Mouse (Mus musculus): Measurements from ENCODE around the gene Rpp21.
"Not testable (repeated sequence)": the region's sequence is repeated elsewhere in the genome, so short reads cannot be mapped to it uniquely, and the experiment has no call there.

Rpp21 gene

GRCm38 (mm10) chr17:36235300-36235699, 22.6 kb downstream of the Rpp21 start:
- DNase-seq (ENCODE audit: low read depth, low spot score), result not testable (repeated sequence)

GRCm38 (mm10) chr17:36233572-36233971, 24.3 kb downstream of the Rpp21 start:
- DNase-seq (ENCODE audit: low read depth, low spot score), result no peak

GRCm38 (mm10) chr17:36231318-36231717, 26.6 kb downstream of the Rpp21 start:
- DNase-seq (ENCODE audit: low read depth, low spot score), result peak; percentile 100

GRCm38 (mm10) chr17:36229046-36229445, 28.8 kb downstream of the Rpp21 start:
- no peak for DNase-seq (ENCODE audit: low read depth, low spot score)

GRCm38 (mm10) chr17:36226921-36227320, 30.9 kb downstream of the Rpp21 start:
- DNase-seq (ENCODE audit: low read depth, low spot score), result no peak

- no peak for DNase-seq (ENCODE audit: low read depth, low spot score)
Observed at GRCm38 (mm10) chr17:36225231-36225824, 32.5 kb downstream of the Rpp21 start.

- no peak for DNase-seq (ENCODE audit: low read depth, low spot score)
Observed at GRCm38 (mm10) chr17:36224451-36224850, 33.4 kb downstream of the Rpp21 start.

GRCm38 (mm10) chr17:36218594-36219155, 39.2 kb downstream of the Rpp21 start:
- DNase-seq (ENCODE audit: low read depth, low spot score), result no peak

- DNase-seq (ENCODE audit: low read depth, low spot score), result no peak
Observed at GRCm38 (mm10) chr17:36215586-36215985, 42.3 kb downstream of the Rpp21 start.

- DNase-seq (ENCODE audit: low read depth, low spot score), result no peak
Observed at GRCm38 (mm10) chr17:36206846-36207245, 51.0 kb downstream of the Rpp21 start.

- no peak for DNase-seq (ENCODE audit: low read depth, low spot score)
Observed at GRCm38 (mm10) chr17:36205862-36206261, 52.0 kb downstream of the Rpp21 start.

Data from WW6 (cell line).